10 mouse cellular contexts compared by ENCODE assay signal in the genomic region with DNA sequence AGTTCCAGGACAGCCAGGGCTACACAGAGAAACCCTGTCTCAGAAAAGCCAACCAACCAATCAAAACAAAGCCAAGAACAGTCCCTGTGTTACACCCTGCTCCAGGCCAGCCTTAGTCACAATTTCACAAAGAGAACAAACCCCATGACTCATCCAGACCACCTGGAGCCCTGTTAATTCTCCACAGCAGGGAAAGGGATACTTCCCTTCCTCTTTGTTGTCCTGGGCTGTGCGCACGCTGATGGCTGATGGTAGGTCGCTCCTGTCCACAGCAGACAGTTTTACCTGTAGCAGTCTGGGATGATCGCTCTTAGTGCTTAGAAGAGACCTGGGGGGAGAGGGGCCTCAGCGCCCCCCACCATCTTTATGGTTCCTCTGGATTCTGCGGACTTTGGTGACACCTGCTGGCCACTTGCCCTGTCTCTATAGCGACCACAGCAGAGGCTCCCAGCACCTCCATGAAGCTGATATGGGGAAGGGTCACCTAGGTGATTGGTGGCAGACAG. TPM values are rescaled to one million over a fixed set of nuclear protein-coding genes. Genes with fewer than 3 reads are reported as not detected.
DNase-seq lines count a peak whose midpoint lies in the region; ATAC-seq lines count a peak whose summit lies in the region.
"Had no signal": no experiment of that assay in that cellular context is flagged by ENCODE, and none has a peak within 500 bp of the region (broad histone marks: within the 10 kb centered on the region; RNA-seq: fewer than 3 reads in every experiment).

No protein-coding gene starts in this region.

- no peak overlapping the region for H3K4me3 ChIP-seq in hindbrain, embryonic 15.5 days
- H3K4me3 ChIP-seq: embryonic facial prominence, embryonic 13.5 days had no signal

- peak; percentile 39 for DNase-seq in left cerebral cortex, postnatal 4 days
- DNase-seq in left cerebral cortex, postnatal 10 days (ENCODE audit: extremely low spot score in 1 of 2, low spot score in 2 of 2) = no peak
- DNase-seq in Muller cell, postnatal 12 days (ENCODE audit: inconsistent ontology term) = peak; percentile 48
- DNase-seq in cerebellum, postnatal 25 days = peak; percentile 45 to 58
- DNase-seq in lung, postnatal 10 days = peak; percentile 32
- no peak for DNase-seq in left cerebral cortex, postnatal 36 days (ENCODE audit: low spot score in 2 of 2)
- DNase-seq in gastrocnemius, postnatal 14 days = no peak

- no peaks in the 10 kb centered on the region for H3K27me3 ChIP-seq in hindbrain, embryonic 15.5 days
- H3K27me3 ChIP-seq: embryonic facial prominence, embryonic 13.5 days had no signal

- H3K36me3 ChIP-seq in hindbrain, embryonic 15.5 days = no peaks in the 10 kb centered on the region
- H3K36me3 ChIP-seq: embryonic facial prominence, embryonic 13.5 days had no signal

- intact Hi-C loops in left cerebral cortex, postnatal 4 days (cut with DNase I) = no loop called here
- intact Hi-C loops in left cerebral cortex, postnatal 10 days (cut with DNase I) = loop anchor here (5.0 kb wide), 1 partner anchor 120 kb away; no protein-coding TSS in a partner anchor
- intact Hi-C loops in left cerebral cortex, postnatal 36 days (cut with DNase I) = no loop called here
- intact Hi-C loops in gastrocnemius, postnatal 14 days (cut with DNase I; ENCODE audit: low total_unique reads) = no loop called here

- 0 out of 2 replicates have a peak, but pooled peaks have one; percentile 38 for ATAC-seq in hindbrain, embryonic 15.5 days (ENCODE audit: low FRiP score, low read depth)

- no peaks in the 10 kb centered on the region for H3K9me3 ChIP-seq in hindbrain, embryonic 15.5 days
- H3K9me3 ChIP-seq: embryonic facial prominence, embryonic 13.5 days had no signal

- no peak overlapping the region for H3K4me2 ChIP-seq in hindbrain, embryonic 15.5 days
- H3K4me2 ChIP-seq: embryonic facial prominence, embryonic 13.5 days had no signal

- no peak overlapping the region for H3K9ac ChIP-seq in hindbrain, embryonic 15.5 days
- H3K9ac ChIP-seq: embryonic facial prominence, embryonic 13.5 days had no signal

- H3K27ac ChIP-seq in hindbrain, embryonic 15.5 days (replicated peaks) = no peak overlapping the region
- H3K27ac ChIP-seq: macrophage had no signal

- no peaks in the 10 kb centered on the region for H3K4me1 ChIP-seq in hindbrain, embryonic 15.5 days (replicated peaks)

- WGBS in hindbrain, embryonic 15.5 days = 17% methylated on average over 7 of the region's 7 CpGs

RNA-seq across cellular contexts. Expression of a gene that starts 24.7 kb away (rescaled TPM):
- 100 to 1,000 TPM; 232 to 250 TPM for total RNA-seq in left cerebral cortex, postnatal 4 days (2021)
- total RNA-seq in left cerebral cortex, postnatal 10 days (2021) = 100 to 1,000 TPM; 166 to 177 TPM
- 32.7 and 33.8 TPM in 2 replicates for polyA plus RNA-seq in hindbrain, embryonic 15.5 days (2015; fragmentation: Nextera tagmentation; extraction: Ambion mirVana)
- total RNA-seq in left cerebral cortex, postnatal 36 days (2021) = 100 to 1,000 TPM; 117 to 147 TPM
- total RNA-seq in gastrocnemius, postnatal 14 days (2021) = 10 to 100 TPM; 36.2 to 37.1 TPM

RNA-seq across cellular contexts. Expression of a gene that starts 53.0 kb away (rescaled TPM):
- total RNA-seq in left cerebral cortex, postnatal 4 days (2021) = 10 to 100 TPM; 34.6 to 35.8 TPM
- 10 to 100 TPM; 32.3 to 34.8 TPM for total RNA-seq in left cerebral cortex, postnatal 10 days (2021)
- polyA plus RNA-seq in hindbrain, embryonic 15.5 days (2015; fragmentation: Nextera tagmentation; extraction: Ambion mirVana) = 30.3 and 33.3 TPM in 2 replicates
- 10 to 100 TPM; 30.4 to 34.1 TPM for total RNA-seq in left cerebral cortex, postnatal 36 days (2021)
- 1 to 10 TPM; 5.8 to 7.1 TPM for total RNA-seq in gastrocnemius, postnatal 14 days (2021)

Comparison
In these comparisons a context has a peak if more than half of its experiments do, and no peak if none do; other contexts are left out.
1. DNase-seq: peak in left cerebral cortex, postnatal 4 days (single experiment), Muller cell, postnatal 12 days (single experiment), cerebellum, postnatal 25 days (2 of 2) and lung, postnatal 10 days (single experiment); none in left cerebral cortex, postnatal 10 days (0 of 2), left cerebral cortex, postnatal 36 days (0 of 2) and gastrocnemius, postnatal 14 days (single experiment).